Mouse (Mus musculus) hindbrain, embryonic 16.5 days (tissue): ENCODE measurements at regions not wholly inside any gene's neighbourhood (a gene's known extent, or its start where the extent isn't known, plus 50 kb on each side); places are given as distances from the start of the nearest gene placed in this dataset.

Source experiments
- ATAC-seq: fragments of 200-750 bp; cut with Nextera tagmentation; 2 replicates; pipeline ENCODE4 v1.8.0; 2017; ENCODE audit warnings: moderate TSS enrichment, moderate library complexity
- H3K27ac ChIP-seq: fragments of 300-500 bp; sonication (generic); 2 replicates; pipeline ENCODE4 v1.5.1; 2014; ENCODE audit warnings: low read depth, mild to moderate bottlenecking, control low read depth, low read length, moderate library complexity
- H3K27me3 ChIP-seq: fragments of 300-500 bp; sonication (generic); replicated peaks from 2 replicates; pipeline ENCODE4 v1.6.1; 2014; ENCODE audit warnings: low read length; ENCODE audit not compliant: control insufficient read depth, insufficient read depth
- H3K36me3 ChIP-seq: fragments of 300-500 bp; sonication (generic); 2 replicates; pipeline ENCODE4 v1.6.1; 2014; ENCODE audit warnings: mild to moderate bottlenecking, low read length, moderate library complexity, mixed read lengths; ENCODE audit not compliant: control insufficient read depth, insufficient read depth
- H3K4me1 ChIP-seq: fragments of 300-500 bp; sonication (generic); 2 replicates; pipeline ENCODE4 v1.6.1; 2014; ENCODE audit warnings: low read depth, low read length; ENCODE audit not compliant: control insufficient read depth, insufficient read depth
- H3K4me2 ChIP-seq: fragments of 300-500 bp; sonication (generic); 2 replicates; pipeline ENCODE4 v1.6.1; 2014; ENCODE audit warnings: mild to moderate bottlenecking, low read length, control low read depth, moderate library complexity
- H3K4me3 ChIP-seq: fragments of 300-500 bp; sonication (generic); 2 replicates; pipeline ENCODE4 v1.5.1; 2014; ENCODE audit warnings: mild to moderate bottlenecking, low read length, control low read depth, moderate library complexity
- H3K9ac ChIP-seq: fragments of 300-500 bp; sonication (generic); 2 replicates; pipeline ENCODE4 v1.6.1; 2014; ENCODE audit warnings: low read depth, mild to moderate bottlenecking, control low read depth, low read length, moderate library complexity
- H3K9me3 ChIP-seq: fragments of 300-500 bp; sonication (generic); 2 replicates; pipeline ENCODE4 v1.6.1; 2014; ENCODE audit warnings: mild to moderate bottlenecking, low read length, moderate library complexity; ENCODE audit not compliant: control insufficient read depth
- WGBS: fragments of 180-500 bp; shearing (Covaris S2); extraction: QIAGEN DNeasy Blood & Tissue Kit; methylation state at CpG from one replicate; pipeline ENCODE4 v1.1.7; 2014; 5-methylcytosine and 5-hydroxymethylcytosine counted together

DNA sequence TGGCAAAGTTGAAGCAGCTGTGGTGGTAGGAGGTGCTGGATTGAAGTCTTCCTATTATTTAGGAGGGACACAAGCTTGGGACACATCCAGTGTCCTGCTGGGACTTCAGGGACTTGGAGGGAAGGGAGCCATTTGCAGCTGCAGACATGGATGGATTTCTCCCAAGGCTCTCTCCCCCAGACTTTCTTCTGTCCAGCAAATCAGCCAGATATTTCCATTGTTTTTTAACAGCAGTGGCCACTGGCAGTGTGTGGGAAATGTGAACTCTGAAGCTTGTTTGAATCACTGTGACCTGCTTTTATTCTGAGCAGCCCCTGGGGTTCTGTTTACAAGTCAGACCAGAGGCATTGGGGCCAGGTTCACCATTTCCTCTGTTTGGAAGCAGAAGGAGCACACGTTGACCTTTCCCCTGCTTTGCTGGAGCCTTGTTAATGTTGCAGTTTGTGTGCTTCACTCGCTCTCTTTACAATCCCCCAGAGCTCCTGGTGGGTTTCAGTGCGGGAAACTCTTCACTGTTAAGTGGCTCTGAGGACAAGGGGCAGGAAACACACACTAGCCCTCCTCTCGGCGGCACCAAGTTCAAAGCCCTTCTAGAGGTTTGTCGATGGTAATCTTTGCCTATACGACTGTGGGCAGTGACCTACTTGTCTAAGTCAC, 627.8 kb downstream of the Dhx35 start:
- H3K4me3 ChIP-seq = no peak overlapping the region
- H3K27ac ChIP-seq = no peak overlapping the region
- no peak overlapping the region for H3K4me2 ChIP-seq
- no peak overlapping the region for H3K9ac ChIP-seq
- ATAC-seq = no peak
- H3K9me3 ChIP-seq = no peaks in the 10 kb centered on the region
- H3K4me1 ChIP-seq = no peaks in the 10 kb centered on the region
- no peaks in the 10 kb centered on the region for H3K27me3 ChIP-seq
- H3K36me3 ChIP-seq = no peaks in the 10 kb centered on the region
- 36% methylated on average over 7 of the region's 7 CpGs for WGBS

GRCm38 (mm10) chr2:159428201-159428600, 633.6 kb downstream of the Dhx35 start:
- Histone ChIP-seq H3K9me3 (no peaks in the 10 kb centered on the region), H3K4me1 (peaks cover 3% of the 10 kb centered on the region; the same call in 1 of the 2 replicates), H3K4me2 (no peak overlapping the region), H3K9ac (no peak overlapping the region), H3K36me3 (no peaks in the 10 kb centered on the region), H3K27me3 (no peaks in the 10 kb centered on the region), H3K4me3 (no peak overlapping the region), H3K27ac (no peak overlapping the region)
- WGBS = 62% methylated on average over 1 of the region's 1 CpGs
- ATAC-seq = no peak

- no peak for ATAC-seq
- H3K4me1 ChIP-seq = peaks cover 3% of the 10 kb centered on the region; the same call in 1 of the 2 replicates
- no peak overlapping the region for H3K4me3 ChIP-seq
- no peak overlapping the region for H3K9ac ChIP-seq
- H3K36me3 ChIP-seq = no peaks in the 10 kb centered on the region
- no peak overlapping the region for H3K4me2 ChIP-seq
- H3K9me3 ChIP-seq = 0 out of 2 replicates have a peak, but pooled peaks cover 2% of the 10 kb centered on the region
- 66% methylated on average over 5 of the region's 5 CpGs for WGBS
- no peak overlapping the region for H3K27ac ChIP-seq
- no peaks in the 10 kb centered on the region for H3K27me3 ChIP-seq
Observed at GRCm38 (mm10) chr2:159430577-159431329, 636.1 kb downstream of the Dhx35 start.

GRCm38 (mm10) chr2:159438961-159439360, 644.4 kb downstream of the Dhx35 start:
- H3K9ac ChIP-seq = no peak overlapping the region
- H3K36me3 ChIP-seq = no peaks in the 10 kb centered on the region
- no peak overlapping the region for H3K4me2 ChIP-seq
- 0 out of 2 replicates have a peak, but pooled peaks cover 2% of the 10 kb centered on the region for H3K9me3 ChIP-seq
- H3K27ac ChIP-seq = no peak overlapping the region
- no peak for ATAC-seq
- H3K4me1 ChIP-seq = no peaks in the 10 kb centered on the region
- H3K4me3 ChIP-seq = no peak overlapping the region
- 72% methylated on average over 6 of the region's 6 CpGs for WGBS
- no peaks in the 10 kb centered on the region for H3K27me3 ChIP-seq

GRCm38 (mm10) chr2:159443581-159443980, 649.0 kb downstream of the Dhx35 start:
- Histone ChIP-seq H3K4me2 (peak overlapping the region; percentile 21; the same call in 1 of the 2 replicates), H3K4me1 (peaks cover 2% of the 10 kb centered on the region), H3K36me3 (no peaks in the 10 kb centered on the region), H3K27me3 (no peaks in the 10 kb centered on the region; the same call in 1 of the 2 replicates), H3K27ac (no peak overlapping the region), H3K9me3 (no peaks in the 10 kb centered on the region), H3K4me3 (no peak overlapping the region), H3K9ac (no peak overlapping the region)
- ATAC-seq = no peak
- 27% methylated on average over 8 of the region's 8 CpGs for WGBS

GRCm38 (mm10) chr2:159446434-159446833, 651.8 kb downstream of the Dhx35 start:
- Histone ChIP-seq H3K36me3 (no peaks in the 10 kb centered on the region), H3K9me3 (no peaks in the 10 kb centered on the region), H3K4me1 (peaks cover 2% of the 10 kb centered on the region), H3K4me3 (no peak overlapping the region), H3K4me2 (no peak overlapping the region), H3K27me3 (no peaks in the 10 kb centered on the region; the same call in 1 of the 2 replicates), H3K27ac (no peak overlapping the region), H3K9ac (no peak overlapping the region)
- no peak for ATAC-seq
- WGBS = 66% methylated on average over 5 of the region's 5 CpGs

DNA sequence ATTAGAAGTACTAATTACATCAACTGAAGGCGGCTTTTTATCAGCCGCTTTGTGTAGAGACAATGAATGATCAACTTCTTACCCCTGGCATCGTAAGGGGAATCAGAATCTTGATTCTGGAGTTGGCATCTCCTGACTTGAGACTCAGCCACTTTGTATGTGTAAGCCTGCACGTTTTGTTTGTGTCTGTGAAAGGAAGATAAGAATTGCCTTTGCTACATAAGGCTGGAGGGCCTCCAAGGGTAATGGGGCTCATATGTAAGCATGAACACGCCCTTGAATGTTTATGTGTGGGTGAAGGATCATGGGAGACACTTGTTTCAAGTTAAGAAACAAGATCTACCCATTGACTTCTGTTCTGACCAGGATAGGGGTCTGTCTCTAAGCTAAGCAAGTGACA, 652.3 kb downstream of the Dhx35 start:
- Histone ChIP-seq H3K4me3 (no peak overlapping the region), H3K9me3 (no peaks in the 10 kb centered on the region), H3K9ac (no peak overlapping the region), H3K27ac (no peak overlapping the region), H3K4me2 (no peak overlapping the region), H3K4me1 (peaks cover 2% of the 10 kb centered on the region), H3K36me3 (no peaks in the 10 kb centered on the region), H3K27me3 (no peaks in the 10 kb centered on the region; the same call in 1 of the 2 replicates)
- 91% methylated on average over 5 of the region's 5 CpGs for WGBS
- no peak for ATAC-seq

DNA sequence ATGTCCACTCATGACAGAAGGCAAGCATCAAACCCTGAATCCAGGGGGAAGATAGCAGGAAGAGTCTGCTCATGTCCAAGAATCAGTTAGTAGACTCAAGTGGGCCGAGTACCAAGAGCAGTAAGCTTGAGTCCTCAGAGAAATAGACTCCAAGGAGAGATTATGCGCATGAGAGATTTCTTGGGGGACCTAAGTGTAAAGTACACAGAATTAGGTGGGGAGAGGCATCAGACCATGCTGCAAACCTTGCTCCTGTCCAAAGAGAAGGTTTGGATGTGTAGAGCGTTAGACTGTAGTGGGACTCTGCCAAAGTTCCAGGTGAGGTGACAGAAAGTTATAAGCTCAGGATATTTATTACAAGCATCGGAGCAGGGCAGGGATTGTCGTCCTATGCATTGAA, 654.4 kb downstream of the Dhx35 start:
- H3K27ac ChIP-seq = no peak overlapping the region
- H3K27me3 ChIP-seq = no peaks in the 10 kb centered on the region; the same call in 1 of the 2 replicates
- no peaks in the 10 kb centered on the region for H3K36me3 ChIP-seq
- no peak for ATAC-seq
- WGBS = 97% methylated on average over 5 of the region's 5 CpGs
- H3K9me3 ChIP-seq = no peaks in the 10 kb centered on the region
- H3K4me2 ChIP-seq = no peak overlapping the region
- peaks cover 2% of the 10 kb centered on the region for H3K4me1 ChIP-seq
- no peak overlapping the region for H3K9ac ChIP-seq
- H3K4me3 ChIP-seq = no peak overlapping the region

DNA sequence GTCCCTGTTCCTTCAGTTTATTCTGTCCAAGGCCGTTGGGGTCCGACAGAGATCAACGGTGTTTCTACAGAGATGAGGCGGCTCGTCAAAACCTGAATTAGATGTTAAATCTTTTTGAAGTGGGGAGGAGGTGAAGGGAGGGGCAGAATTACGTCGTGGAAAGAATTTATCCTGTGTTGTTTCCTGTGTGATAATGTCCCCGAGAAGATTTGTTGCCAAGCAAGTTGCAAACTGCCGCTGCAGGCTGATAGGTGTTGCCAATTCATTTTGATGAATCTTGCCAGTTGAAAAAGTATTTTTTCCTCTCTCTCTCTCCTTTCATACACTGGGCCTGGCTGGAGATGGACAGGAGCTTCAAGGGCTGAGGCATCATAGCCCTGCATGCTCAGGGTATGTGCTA, 656.8 kb downstream of the Dhx35 start:
- 69% methylated on average over 9 of the region's 9 CpGs for WGBS
- no peaks in the 10 kb centered on the region for H3K9me3 ChIP-seq
- no peak overlapping the region for H3K4me3 ChIP-seq

More for the DNA sequence above, 656.8 kb downstream of the Dhx35 start:
- Histone ChIP-seq H3K27ac (no peak overlapping the region), H3K36me3 (no peaks in the 10 kb centered on the region), H3K4me1 (no peaks in the 10 kb centered on the region), H3K4me2 (no peak overlapping the region), H3K9ac (no peak overlapping the region), H3K27me3 (no peaks in the 10 kb centered on the region)
- ATAC-seq = no peak
